Mouse (Mus musculus) bone marrow, adult 2 months (tissue): ENCODE measurements at regions not wholly inside any gene's neighbourhood (a gene's known extent, or its start where the extent isn't known, plus 50 kb on each side); places are given as distances from the start of the nearest gene placed in this dataset.

Source experiments
- CTCF ChIP-seq: fragments of 200-500 bp; IDR thresholded peaks from 2 replicates; pipeline ENCODE4 v1.5.1; 2011; ENCODE audit warnings: low read length, control low read depth; ENCODE audit not compliant: control insufficient read depth, insufficient read depth
- POLR2A ChIP-seq: fragments of 200-500 bp; IDR thresholded peaks from 2 replicates; pipeline ENCODE4 v1.6.1; 2011; ENCODE audit warnings: low read depth, mild to moderate bottlenecking, control low read depth, low read length, borderline replicate concordance; ENCODE audit not compliant: control insufficient read depth

DNA sequence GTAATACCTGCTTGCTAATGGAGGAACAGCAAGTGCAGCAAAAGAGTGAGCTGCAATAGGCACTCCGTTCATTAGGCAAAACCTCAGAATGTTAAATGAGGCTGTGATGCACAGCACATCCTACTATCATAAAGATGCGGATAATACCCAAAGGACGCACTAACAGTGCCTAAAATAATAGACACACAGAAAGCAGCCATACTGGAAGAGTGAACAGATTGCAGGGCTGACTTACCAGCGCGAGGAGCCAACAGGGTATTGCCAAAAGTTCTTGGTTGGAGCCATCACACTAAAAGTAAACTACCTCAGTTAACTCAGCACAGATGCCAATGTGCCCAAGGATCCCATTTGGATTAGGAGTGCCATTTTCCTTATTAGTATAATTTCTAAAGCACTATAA, 115.5 kb upstream of the Pou1f1 start:
- no peak for TF ChIP-seq CTCF
- TF ChIP-seq POLR2A, result no peak
